Mouse (Mus musculus) kidney, adult 2 months (tissue): ENCODE results near the gene AL732309.1. TPM values are rescaled to one million over a fixed set of nuclear protein-coding genes. Genes with fewer than 3 reads are reported as not detected.

ENCODE experiments used
- DNase-seq: peaks from one replicate; pipeline ENCODE4 v3.0.0; 2021
- H3K27ac ChIP-seq: fragments of 200-500 bp; 2 replicates; pipeline ENCODE4 v1.5.1; 2012; ENCODE audit warnings: low read depth, low read length, control low read depth, inconsistent platforms; ENCODE audit not compliant: insufficient read depth
- H3K27me3 ChIP-seq: fragments of 200-500 bp; replicated peaks from 2 replicates; pipeline ENCODE4 v1.6.1; 2012; ENCODE audit warnings: mild to moderate bottlenecking, moderate library complexity, low read length, inconsistent platforms; ENCODE audit not compliant: control insufficient read depth, insufficient read depth
- H3K36me3 ChIP-seq: fragments of 200-500 bp; 2 replicates; pipeline ENCODE4 v1.6.1; 2012; ENCODE audit warnings: mild to moderate bottlenecking, moderate library complexity, low read length, inconsistent platforms; ENCODE audit not compliant: control insufficient read depth, insufficient read depth
- H3K4me1 ChIP-seq: fragments of 200-500 bp; 2 replicates; pipeline ENCODE4 v1.6.1; 2011; ENCODE audit warnings: low read length; ENCODE audit not compliant: control insufficient read depth, insufficient read depth
- H3K4me3 ChIP-seq: fragments of 200-500 bp; 2 replicates; pipeline ENCODE4 v1.5.1; 2011; ENCODE audit warnings: mild to moderate bottlenecking, low read depth, low read length, control low read depth; ENCODE audit not compliant: insufficient read depth
- CTCF ChIP-seq: fragments of 200-500 bp; conservative IDR thresholded peaks from 2 replicates; pipeline ENCODE4 v1.5.1; 2011; ENCODE audit warnings: low read depth, mild to moderate bottlenecking, control low read depth, low read length, moderate library complexity, mixed read lengths; ENCODE audit not compliant: insufficient read depth, insufficient read length
- POLR2A ChIP-seq: fragments of 200-500 bp; IDR thresholded peaks from one replicate; pipeline ENCODE4 v1.6.1; 2011; ENCODE audit warnings: low read depth, low read length, control low read depth
- WGBS: fragments of 180-500 bp; shearing (Covaris S2); methylation state at CpG from one replicate; pipeline ENCODE4 v1.1.7; 2018; 5-methylcytosine and 5-hydroxymethylcytosine counted together
- polyA plus RNA-seq: library from polyadenylated mRNA; depleted of rRNA; stranded (reverse); fragments of >200 nt; gene quantifications from 2 replicates; pipeline ENCODE4 v1.2.3, GENCODE M21; 2012

The AL732309.1 gene
- polyA plus RNA-seq, 1 experiment, result 13.0 TPM

DNA sequence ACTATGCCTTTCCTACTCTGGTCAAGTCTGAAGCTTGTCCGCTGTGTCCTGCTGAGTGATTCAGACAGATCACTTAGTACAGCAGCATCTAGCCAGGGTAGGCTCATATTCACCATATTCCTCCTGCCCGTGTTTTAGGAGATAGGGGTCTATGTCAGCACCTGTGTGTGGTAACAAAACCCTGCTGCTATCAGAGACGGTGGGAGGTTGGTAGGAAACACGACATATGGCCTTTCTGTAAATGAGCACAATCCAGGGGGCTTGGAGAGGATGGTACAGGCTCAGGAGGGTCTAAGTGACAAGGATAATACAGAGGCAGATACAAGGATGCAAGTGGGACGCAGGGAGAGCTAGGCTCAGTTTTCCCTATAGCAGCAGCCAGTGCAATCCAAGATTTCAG lies 17.1 kb downstream of the AL732309.1 start:
- TF ChIP-seq CTCF, result no peak
- no peak for TF ChIP-seq POLR2A
- Histone ChIP-seq H3K4me1 (no peaks in the 10 kb centered on the region; the same call in 1 of the 2 replicates), H3K36me3 (no peaks in the 10 kb centered on the region), H3K27ac (no peak overlapping the region), H3K27me3 (no peaks in the 10 kb centered on the region), H3K4me3 (no peak overlapping the region)
- DNase-seq, result no peak
- 92% methylated on average over 5 of the region's 5 CpGs for WGBS

DNA sequence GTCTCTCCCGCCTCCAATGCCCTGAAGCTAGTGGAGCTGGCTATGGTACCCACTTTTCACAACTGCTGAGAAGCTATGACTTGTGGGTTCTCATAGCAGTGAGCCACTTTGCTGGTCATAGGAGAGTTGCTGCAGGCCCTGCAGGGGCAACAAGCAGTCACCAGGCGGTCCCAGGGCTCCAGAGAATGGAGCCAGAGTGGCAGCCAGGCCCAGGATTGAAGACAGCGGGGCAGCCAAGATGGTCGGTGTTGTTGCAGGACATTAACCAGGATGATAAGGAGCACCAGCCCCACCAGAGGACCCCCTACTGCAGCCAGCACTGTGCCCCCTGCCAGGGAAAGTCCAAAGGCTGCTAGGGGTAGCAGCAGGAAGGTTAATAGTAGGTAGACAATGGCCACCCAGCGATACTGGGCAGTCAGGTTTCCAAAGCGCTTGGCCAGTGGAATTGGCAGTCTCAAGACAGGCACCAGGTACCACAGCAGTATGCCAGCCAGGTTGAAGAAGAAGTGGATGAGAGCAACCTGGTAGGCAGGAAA lies 17.6 kb downstream of the AL732309.1 start:
- no peak overlapping the region for H3K27ac ChIP-seq
- no peaks in the 10 kb centered on the region; the same call in 1 of the 2 replicates for H3K4me1 ChIP-seq
- H3K27me3 ChIP-seq, result no peaks in the 10 kb centered on the region
- TF ChIP-seq POLR2A (no peak), CTCF (no peak)
- 74% methylated on average over 6 of the region's 6 CpGs for WGBS
- no peak for DNase-seq
- no peaks in the 10 kb centered on the region for H3K36me3 ChIP-seq
- H3K4me3 ChIP-seq, result no peak overlapping the region

DNA sequence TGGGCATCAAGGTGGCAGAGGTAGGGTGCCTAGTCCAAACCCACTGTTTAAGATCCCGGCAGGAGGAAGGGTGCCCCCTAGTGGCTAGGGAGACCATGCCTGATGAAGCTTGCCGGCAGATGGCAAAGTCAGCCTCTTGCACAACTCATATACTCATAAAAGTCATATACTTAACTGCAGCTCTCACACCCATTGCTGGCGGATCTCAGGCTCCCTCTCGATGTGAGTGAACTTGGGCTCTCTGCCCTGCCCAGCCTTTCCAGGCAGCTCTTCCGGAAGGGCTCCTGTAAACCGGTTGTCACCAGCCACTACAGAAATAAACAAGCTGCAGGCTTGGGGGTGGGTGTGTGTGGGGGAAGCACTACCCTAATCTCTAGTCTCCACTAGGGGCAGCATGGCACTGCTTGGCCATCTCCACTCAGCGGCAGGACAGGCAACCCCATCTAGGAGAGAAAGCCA lies 18.2 kb downstream of the AL732309.1 start:
- Histone ChIP-seq H3K27me3 (no peaks in the 10 kb centered on the region), H3K27ac (peak overlapping the region; percentile 32), H3K4me3 (peak overlapping the region; percentile 4), H3K4me1 (no peaks in the 10 kb centered on the region; the same call in 1 of the 2 replicates), H3K36me3 (no peaks in the 10 kb centered on the region)
- DNase-seq, result peak; percentile 96
- peak; percentile 10 for TF ChIP-seq POLR2A
- TF ChIP-seq CTCF, result peak; percentile 93
- under 1% methylated on average over 7 of the region's 7 CpGs for WGBS

DNA sequence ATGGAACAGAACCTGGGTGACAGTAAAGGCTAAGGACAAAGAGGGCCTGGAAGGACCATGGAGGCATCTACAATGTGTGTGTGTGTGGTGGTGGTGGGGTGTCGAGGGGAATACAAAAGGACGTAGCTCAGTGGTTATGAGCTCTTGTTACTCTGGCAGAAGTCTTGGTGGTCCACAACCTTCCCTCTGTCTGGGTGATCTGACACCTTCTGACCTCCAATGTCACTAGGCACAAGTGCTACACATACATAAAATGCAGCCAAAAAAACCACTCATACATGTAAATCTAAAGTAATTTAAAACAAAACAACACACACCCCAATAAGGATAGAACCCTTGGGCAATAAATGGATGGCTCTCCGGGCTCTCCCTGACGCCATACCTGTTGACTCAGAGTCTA lies 19.3 kb downstream of the AL732309.1 start:
- Histone ChIP-seq H3K27me3 (no peaks in the 10 kb centered on the region), H3K27ac (no peak overlapping the region), H3K4me3 (no peak overlapping the region), H3K36me3 (no peaks in the 10 kb centered on the region), H3K4me1 (no peaks in the 10 kb centered on the region; the same call in 1 of the 2 replicates)
- TF ChIP-seq CTCF (no peak), POLR2A (no peak)
- WGBS, result 86% methylated on average over 4 of the region's 4 CpGs
- DNase-seq, result no peak

DNA sequence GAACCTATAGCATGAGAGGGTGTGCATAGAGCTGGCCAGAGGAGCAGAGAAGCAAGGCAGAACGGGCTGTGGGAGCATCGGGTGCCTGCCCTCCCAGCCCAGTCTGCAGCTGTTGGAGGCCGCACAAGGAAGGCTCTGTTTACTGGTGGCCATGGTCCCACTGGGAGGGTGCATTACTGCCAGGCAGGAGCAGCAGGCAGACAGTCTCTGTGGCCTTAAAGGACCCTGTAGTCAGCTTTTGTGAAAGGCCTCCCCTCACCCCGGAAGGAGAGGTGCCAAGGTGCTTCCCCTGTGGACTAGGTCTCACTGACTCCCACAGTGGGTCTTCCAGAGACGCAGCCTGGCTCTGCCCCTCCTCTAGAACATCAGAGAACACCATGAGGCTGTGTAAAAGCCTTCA lies 19.8 kb downstream of the AL732309.1 start:
- TF ChIP-seq CTCF (no peak), POLR2A (no peak)
- 87% methylated on average over 5 of the region's 5 CpGs for WGBS
- no peak for DNase-seq
- no peaks in the 10 kb centered on the region for H3K36me3 ChIP-seq
- no peak overlapping the region for H3K27ac ChIP-seq
- H3K4me1 ChIP-seq, result no peaks in the 10 kb centered on the region; the same call in 1 of the 2 replicates
- H3K4me3 ChIP-seq, result no peak overlapping the region
- no peaks in the 10 kb centered on the region for H3K27me3 ChIP-seq

DNA sequence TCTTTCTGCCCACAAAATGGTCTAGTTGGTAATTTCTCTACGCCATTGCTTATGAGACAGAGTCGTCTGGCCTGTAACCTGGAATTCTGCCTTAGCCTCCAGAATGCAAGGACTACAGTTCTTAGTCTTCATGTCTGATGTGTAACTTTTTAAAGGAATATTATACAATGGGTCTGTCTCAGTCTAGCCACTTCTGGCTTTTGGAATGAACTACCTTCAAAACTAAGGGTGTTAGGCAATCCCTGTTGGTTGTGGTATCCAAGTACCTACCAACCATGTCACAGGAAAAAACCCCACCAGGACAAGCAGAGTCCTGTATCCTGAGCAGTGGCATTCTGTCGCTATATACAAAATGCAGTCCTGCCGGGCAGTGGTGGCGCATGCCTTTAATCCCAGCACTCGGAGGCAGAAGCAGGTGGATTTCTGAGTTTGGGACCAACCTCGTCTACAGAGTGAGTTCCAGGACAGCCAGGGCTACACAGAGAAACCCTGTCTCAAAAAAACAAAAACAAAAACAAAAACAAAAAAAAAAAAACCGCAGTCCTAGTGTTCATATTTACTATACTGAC lies 20.8 kb downstream of the AL732309.1 start:
- Histone ChIP-seq H3K4me3 (no peak overlapping the region), H3K4me1 (no peaks in the 10 kb centered on the region; the same call in 1 of the 2 replicates)

More for the DNA sequence above, 20.8 kb downstream of the AL732309.1 start:
- Histone ChIP-seq H3K27me3 (no peaks in the 10 kb centered on the region), H3K36me3 (no peaks in the 10 kb centered on the region), H3K27ac (peak overlapping the region; percentile 97)
- WGBS, result 69% methylated on average over 8 of the region's 8 CpGs
- no peak for TF ChIP-seq CTCF
- no peak for TF ChIP-seq POLR2A
- DNase-seq, result no peak
